Mouse (Mus musculus): ENCODE measurements at regions not wholly inside any gene's neighbourhood (a gene's known extent, or its start where the extent isn't known, plus 50 kb on each side); places are given as distances from the start of the nearest gene placed in this dataset.
"Not testable (repeated sequence)": the region's sequence is repeated elsewhere in the genome, so short reads cannot be mapped to it uniquely, and the experiment has no call there.

DNA sequence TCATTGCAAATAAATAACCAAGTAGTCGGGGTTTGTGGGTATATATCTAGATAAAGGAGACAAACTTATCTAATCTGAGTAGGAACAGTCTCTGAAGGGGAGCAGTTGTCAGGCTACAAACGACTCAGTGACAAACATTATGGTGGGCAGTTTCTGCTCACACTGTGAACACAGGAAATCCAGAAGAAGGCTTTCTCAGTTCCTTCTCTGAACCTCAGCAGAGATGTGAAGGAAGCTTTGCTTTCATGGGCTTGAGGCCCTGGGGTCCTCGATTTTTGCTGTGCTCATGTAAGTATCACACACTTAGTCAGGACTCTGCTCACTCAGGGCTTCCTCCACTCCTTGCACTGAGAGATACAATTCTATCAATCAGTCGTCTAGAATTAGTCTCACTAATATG is 994.7 kb upstream of the Foxg1 start:
- TF ChIP-seq CTCF (IDR thresholded peaks at IDR 0.05; ENCODE audit: borderline replicate concordance, extremely low read depth, insufficient read depth, insufficient read length) (no peak), POLR2A (IDR thresholded peaks at IDR 0.05; ENCODE audit: borderline replicate concordance, extremely low read depth, insufficient read depth, insufficient read length, poor library complexity, severe bottlenecking) (no peak)
- DNase-seq (ENCODE audit: low read depth), result peak; percentile 11

DNA sequence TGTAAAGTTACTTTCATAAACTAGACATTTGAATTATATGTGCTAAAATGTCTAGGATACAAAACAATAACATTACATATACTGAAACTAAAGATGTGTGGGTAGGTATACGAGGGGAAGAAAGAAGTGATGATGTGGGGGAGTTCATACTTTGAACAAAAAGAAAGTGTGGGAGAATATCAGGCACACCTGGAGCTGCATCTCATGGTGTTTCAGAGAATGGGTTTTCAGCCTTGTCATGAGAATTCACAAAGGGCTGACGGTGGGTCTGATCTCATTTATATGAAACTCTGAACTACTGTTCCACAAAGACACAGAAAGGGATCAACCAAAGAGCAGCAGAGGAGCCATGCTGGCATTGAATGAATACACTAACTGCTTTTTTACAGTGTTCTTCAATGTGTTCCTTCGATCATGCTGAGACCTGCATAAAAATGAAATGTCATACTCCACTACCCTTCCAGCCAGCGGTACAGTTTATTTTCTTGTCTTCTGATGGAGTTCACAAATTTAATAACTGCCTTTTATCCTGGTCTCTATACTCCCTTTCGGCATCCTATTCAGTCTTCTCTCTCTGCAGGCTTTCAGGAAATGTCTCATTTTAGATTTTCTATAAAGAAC is 994.2 kb upstream of the Foxg1 start:
- peak; percentile 77 for DNase-seq (ENCODE audit: low read depth)
- TF ChIP-seq POLR2A (IDR thresholded peaks at IDR 0.05; ENCODE audit: borderline replicate concordance, extremely low read depth, insufficient read depth, insufficient read length, poor library complexity, severe bottlenecking) (no peak), CTCF (IDR thresholded peaks at IDR 0.05; ENCODE audit: borderline replicate concordance, extremely low read depth, insufficient read depth, insufficient read length) (no peak)

DNA sequence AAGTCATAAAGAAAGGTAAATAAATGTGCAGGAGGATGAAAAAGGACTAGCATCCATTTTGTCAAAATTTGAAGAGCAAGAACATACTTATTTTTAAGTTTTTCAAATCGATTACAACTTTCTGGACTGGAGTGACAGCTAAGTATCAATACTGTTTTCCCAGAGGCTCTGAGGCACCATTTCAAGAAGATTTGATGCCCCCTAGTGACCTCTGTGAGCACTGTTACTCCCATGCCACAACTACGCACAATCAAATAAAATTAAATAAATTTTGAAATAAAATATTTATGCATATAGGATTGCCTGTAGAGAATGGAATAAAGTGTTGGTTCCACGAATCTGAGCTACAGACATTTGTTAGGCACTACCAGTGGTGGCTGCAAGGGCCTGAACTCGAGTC is 991.5 kb upstream of the Foxg1 start:
- peak; percentile 35 for DNase-seq (ENCODE audit: low read depth)
- no peak for TF ChIP-seq POLR2A (IDR thresholded peaks at IDR 0.05; ENCODE audit: borderline replicate concordance, extremely low read depth, insufficient read depth, insufficient read length, poor library complexity, severe bottlenecking)
- peak; percentile 45; the same call in 1 of the 2 replicates for TF ChIP-seq CTCF (IDR thresholded peaks at IDR 0.05; ENCODE audit: borderline replicate concordance, extremely low read depth, insufficient read depth, insufficient read length)

GRCm38 (mm10) chr12:48439333-48440046 is 943.0 kb upstream of the Foxg1 start:
- TF ChIP-seq CTCF (IDR thresholded peaks at IDR 0.05; ENCODE audit: borderline replicate concordance, extremely low read depth, insufficient read depth, insufficient read length) (no peak), POLR2A (IDR thresholded peaks at IDR 0.05; ENCODE audit: borderline replicate concordance, extremely low read depth, insufficient read depth, insufficient read length, poor library complexity, severe bottlenecking) (no peak)
- DNase-seq (ENCODE audit: low read depth), result peak; percentile 50

- not testable (repeated sequence) for DNase-seq (ENCODE audit: low read depth)
Observed at GRCm38 (mm10) chr12:48448719-48449118, 933.7 kb upstream of the Foxg1 start.

GRCm38 (mm10) chr12:48462392-48462791 is 920.1 kb upstream of the Foxg1 start:
- peak; percentile 79 for DNase-seq (ENCODE audit: low read depth)
- TF ChIP-seq CTCF (IDR thresholded peaks at IDR 0.05; ENCODE audit: borderline replicate concordance, extremely low read depth, insufficient read depth, insufficient read length) (no peak), POLR2A (IDR thresholded peaks at IDR 0.05; ENCODE audit: borderline replicate concordance, extremely low read depth, insufficient read depth, insufficient read length, poor library complexity, severe bottlenecking) (no peak)

GRCm38 (mm10) chr12:48500735-48501134 is 881.7 kb upstream of the Foxg1 start:
- TF ChIP-seq CTCF (IDR thresholded peaks at IDR 0.05; ENCODE audit: borderline replicate concordance, extremely low read depth, insufficient read depth, insufficient read length) (no peak), POLR2A (IDR thresholded peaks at IDR 0.05; ENCODE audit: borderline replicate concordance, extremely low read depth, insufficient read depth, insufficient read length, poor library complexity, severe bottlenecking) (no peak)
- no peak for DNase-seq (ENCODE audit: low read depth)

DNA sequence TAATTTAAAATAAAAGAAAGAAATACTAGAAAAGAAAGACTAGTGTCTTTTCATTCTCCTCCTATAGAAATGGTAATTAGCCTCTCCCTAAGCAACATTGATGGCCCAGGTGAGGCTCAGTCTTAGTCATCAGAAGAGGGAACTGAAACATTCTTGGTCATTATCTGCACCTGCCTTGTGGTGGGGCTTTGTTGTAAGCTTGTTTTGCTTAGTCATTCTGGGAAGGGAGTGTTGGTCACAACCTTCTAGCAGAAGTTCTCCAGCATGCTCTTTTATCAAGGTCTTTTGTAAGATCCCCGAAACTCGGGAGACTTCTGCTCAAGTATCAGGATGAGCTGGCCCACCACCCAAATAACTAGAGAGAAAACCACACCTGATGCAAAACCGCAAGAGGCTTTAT is 870.9 kb upstream of the Foxg1 start:
- no peak for DNase-seq (ENCODE audit: low read depth)
- no peak for TF ChIP-seq CTCF (IDR thresholded peaks at IDR 0.05; ENCODE audit: borderline replicate concordance, extremely low read depth, insufficient read depth, insufficient read length)
- TF ChIP-seq POLR2A (IDR thresholded peaks at IDR 0.05; ENCODE audit: borderline replicate concordance, extremely low read depth, insufficient read depth, insufficient read length, poor library complexity, severe bottlenecking), result no peak

- no peak for DNase-seq (ENCODE audit: low read depth)
Observed at GRCm38 (mm10) chr12:48512259-48512658, 870.2 kb upstream of the Foxg1 start.

GRCm38 (mm10) chr12:48521996-48522395 is 860.5 kb upstream of the Foxg1 start:
- no peak for TF ChIP-seq CTCF (IDR thresholded peaks at IDR 0.05; ENCODE audit: borderline replicate concordance, extremely low read depth, insufficient read depth, insufficient read length)
- TF ChIP-seq POLR2A (IDR thresholded peaks at IDR 0.05; ENCODE audit: borderline replicate concordance, extremely low read depth, insufficient read depth, insufficient read length, poor library complexity, severe bottlenecking), result no peak
- peak; percentile 77 for DNase-seq (ENCODE audit: low read depth)

More at GRCm38 (mm10) chr12:48512259-48512658, 870.2 kb upstream of the Foxg1 start:
- TF ChIP-seq POLR2A (IDR thresholded peaks at IDR 0.05; ENCODE audit: borderline replicate concordance, extremely low read depth, insufficient read depth, insufficient read length, poor library complexity, severe bottlenecking), result no peak
- no peak for TF ChIP-seq CTCF (IDR thresholded peaks at IDR 0.05; ENCODE audit: borderline replicate concordance, extremely low read depth, insufficient read depth, insufficient read length)

DNA sequence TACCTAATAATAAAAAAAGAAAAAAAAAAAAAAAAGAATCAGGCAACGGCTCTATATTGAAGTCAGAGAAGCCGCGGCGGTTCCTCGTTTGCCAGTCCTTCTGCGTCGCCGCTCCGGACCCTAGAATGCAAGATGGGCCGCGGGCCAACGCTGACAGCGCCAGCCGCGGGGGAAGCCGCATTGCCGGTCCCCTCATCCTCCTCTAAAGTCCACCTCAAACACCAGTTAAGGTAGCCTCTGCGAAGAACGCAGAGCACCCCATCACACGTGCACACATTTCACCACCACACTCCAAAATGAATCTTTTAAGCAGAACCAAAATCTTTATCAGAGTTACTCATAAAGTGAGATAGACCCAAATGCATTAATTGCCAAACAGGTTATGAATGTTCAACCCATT is 822.8 kb upstream of the Foxg1 start:
- DNase-seq (ENCODE audit: low read depth), result not testable (repeated sequence)

DNA sequence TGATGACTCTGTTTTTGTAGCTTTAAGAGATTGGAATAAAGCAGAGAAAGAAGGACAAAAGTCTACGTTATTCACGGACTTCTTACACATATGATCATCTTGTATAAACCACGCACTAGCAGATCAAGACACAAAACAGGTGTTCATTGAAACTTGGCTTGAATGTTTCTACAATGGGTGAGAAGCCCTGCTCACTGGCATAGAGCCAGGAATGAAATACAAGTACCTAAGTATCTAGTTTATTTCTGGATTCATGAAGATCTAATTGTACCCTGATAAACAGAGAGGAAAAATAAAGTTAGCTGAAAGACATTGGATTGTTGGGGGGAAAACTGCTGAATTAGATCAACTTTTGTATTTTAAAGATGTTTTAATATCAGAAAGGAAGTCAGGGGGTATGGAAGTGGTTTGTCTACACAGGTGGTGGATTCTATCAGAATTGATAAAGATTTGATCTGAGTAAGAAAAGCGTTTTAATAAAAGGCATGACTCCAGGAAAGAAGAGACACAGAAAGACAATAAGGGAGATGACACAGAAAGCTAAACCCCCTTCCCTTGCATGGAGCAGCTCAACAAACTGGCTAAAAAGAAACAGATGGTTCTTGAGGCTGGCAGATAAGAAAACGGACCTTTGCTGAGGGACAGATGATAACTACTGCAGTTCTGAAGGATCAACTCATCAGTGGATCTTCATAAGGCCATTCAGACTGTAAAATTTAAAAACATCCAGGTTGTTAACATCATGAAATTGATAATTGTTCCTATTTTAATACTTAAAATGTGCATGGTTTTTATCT is 777.9 kb upstream of the Foxg1 start:
- no peak for DNase-seq (ENCODE audit: low read depth)
- no peak for TF ChIP-seq CTCF (IDR thresholded peaks at IDR 0.05; ENCODE audit: borderline replicate concordance, extremely low read depth, insufficient read depth, insufficient read length)
